Mouse (Mus musculus): ENCODE data around the gene Bicd2.

- TF ChIP-seq EP300 (IDR thresholded peaks at IDR 0.05) = no peak
- no peak for TF ChIP-seq CTCF (IDR thresholded peaks at IDR 0.05)
Observed at GRCm38 (mm10) chr13:49328101-49328500, 13.3 kb upstream of the Bicd2 start.

Data from lung, postnatal 0 days (tissue).